Mouse (Mus musculus) CD4-positive, CD25-positive, alpha-beta regulatory T cell, adult 2 months (primary cell): ENCODE results near the gene Cd274.

Experiments used
- DNase-seq: peaks from one replicate; pipeline ENCODE4 v3.0.0-alpha.2; 2012; ENCODE audit warnings: low read depth, low spot score

The Cd274 gene

GRCm38 (mm10) chr19:29366969-29367622 is at the start of gene Cd274, which contains the start of gene Plgrkt:
Cd274 (plus strand) TSS chr19:29367455.
Plgrkt (minus strand) TSS chr19:29367390.
- peak; percentile 96 for DNase-seq

- peak; percentile 62 for DNase-seq
Measured at GRCm38 (mm10) chr19:29323416-29324049, 43.7 kb upstream of the Cd274 start.

- DNase-seq = peak; percentile 85
Measured at GRCm38 (mm10) chr19:29325053-29325851, 42.0 kb upstream of the Cd274 start, which contains the start of gene Insl6. Insl6 (minus strand) TSS chr19:29325356.

DNA sequence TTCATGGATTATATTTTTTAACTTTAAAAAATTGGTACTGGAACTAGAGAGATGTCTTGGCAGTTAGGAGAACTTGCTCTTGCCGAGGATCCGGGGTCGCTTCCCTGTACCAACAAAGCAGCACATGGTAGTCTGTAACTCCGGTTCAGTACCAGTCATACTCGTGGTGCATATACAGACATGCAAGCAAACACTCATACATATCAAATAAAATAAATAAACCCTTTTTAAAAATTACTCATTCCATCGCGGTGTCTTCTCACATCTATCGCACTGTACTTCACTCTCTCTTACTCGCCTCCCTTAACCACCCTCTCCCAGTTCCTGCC is 41.4 kb upstream of the Cd274 start:
- no peak for DNase-seq

- no peak for DNase-seq
Measured at GRCm38 (mm10) chr19:29326396-29326795, 40.9 kb upstream of the Cd274 start.

GRCm38 (mm10) chr19:29326822-29327552 is 40.3 kb upstream of the Cd274 start:
- DNase-seq = no peak

DNA sequence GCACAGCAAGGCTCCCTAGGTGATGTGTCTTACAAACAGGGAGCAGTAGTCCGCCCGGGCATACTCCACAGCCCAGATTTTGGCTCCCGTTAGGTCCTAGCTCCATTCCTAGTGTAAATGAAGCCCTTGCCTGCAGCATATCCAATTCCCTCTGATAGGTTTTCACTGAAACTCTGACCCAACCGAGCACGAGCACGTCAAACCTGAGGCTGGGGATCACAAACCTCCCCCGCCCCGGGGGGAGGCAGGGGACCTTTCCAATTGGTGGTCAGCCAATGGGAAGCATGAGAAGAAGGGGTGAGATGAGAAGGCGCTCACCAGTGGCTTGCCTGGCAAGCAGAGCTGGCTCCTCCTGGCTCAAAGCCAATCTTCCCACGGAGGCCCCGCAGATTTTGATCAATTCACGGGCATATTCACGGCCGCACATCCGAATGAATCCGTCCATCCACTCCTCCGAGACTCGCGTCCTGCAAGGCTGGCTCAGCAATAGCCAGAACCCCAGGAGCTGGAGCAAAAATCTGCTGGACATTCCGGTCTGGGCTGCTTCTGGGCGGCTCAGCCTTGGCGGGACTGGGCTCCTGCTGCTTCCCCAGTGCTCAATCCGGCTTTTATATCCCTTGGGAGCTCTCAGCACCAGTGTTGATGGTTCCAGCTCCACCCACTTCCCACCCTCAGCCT is 33.0 kb upstream of the Cd274 start, which contains the start of gene Rln1:
Gene Rln1, minus strand, starts transcription at position 603 of the 678 bp plus-strand sequence.
- DNase-seq = no peak

DNA sequence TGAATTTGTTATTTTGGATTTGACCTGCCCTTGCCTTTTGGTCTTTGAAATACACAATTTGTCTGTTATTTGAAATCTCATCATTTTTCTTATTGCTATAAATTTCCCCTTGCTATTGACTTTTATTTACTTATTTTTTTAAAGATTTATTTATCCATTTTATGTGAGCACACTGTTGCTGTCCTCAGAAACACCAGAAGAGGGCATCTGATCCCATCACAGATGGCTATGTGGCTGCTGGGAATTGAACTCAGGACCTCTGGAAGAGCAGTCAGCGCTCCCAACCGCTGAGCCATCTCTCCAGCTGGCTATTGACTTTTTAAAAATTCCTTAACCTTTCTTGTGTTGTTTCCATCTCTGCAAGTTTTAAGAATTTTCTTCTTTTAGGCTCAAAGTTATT is 30.6 kb upstream of the Cd274 start:
- peak; percentile 32 for DNase-seq

DNA sequence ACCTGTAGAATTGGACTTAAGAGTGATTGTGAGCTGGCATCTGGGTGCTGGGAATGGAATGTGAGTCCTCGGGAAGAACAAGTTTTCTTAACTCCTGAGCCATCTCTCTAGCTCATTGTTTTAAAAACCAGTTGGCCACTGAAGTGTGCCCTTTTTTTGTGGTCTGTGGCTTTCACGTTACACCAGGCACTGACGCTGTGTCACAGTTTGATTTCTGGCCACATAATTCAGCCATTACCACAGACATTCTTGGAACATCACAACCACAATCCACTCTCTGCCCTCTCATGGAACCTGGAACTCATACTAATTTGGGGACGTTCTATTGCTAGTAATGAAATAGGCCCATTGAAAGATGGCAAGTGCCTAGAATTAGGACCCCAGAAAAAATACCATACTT is 26.2 kb upstream of the Cd274 start:
- DNase-seq = no peak

GRCm38 (mm10) chr19:29342281-29342680 is 25.0 kb upstream of the Cd274 start:
- DNase-seq = no peak

- DNase-seq = no peak
Measured at GRCm38 (mm10) chr19:29344868-29345267, 22.4 kb upstream of the Cd274 start.

DNA sequence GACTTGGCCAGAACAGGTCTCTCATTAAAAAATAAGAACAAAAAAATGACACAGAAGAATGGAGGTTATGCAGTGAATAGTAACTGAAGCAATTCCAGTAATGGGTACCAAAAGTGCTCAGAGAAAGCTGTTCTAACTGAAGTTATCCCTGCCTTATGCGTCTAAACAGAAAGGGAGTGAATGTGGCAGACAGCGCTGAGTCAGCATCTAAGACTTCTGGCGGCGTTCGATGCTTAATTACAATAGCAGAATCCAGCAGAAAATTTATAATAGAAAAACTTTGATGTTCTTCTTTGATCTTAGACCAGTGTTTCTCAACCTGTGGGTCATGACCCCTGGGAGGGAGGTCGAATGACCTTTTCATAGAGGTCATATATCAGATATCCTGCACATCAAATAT is 21.6 kb upstream of the Cd274 start:
- DNase-seq = no peak

GRCm38 (mm10) chr19:29350991-29351390 is 16.3 kb upstream of the Cd274 start:
- DNase-seq = no peak

- peak; percentile 94 for DNase-seq
Measured at GRCm38 (mm10) chr19:29354895-29355877, 12.1 kb upstream of the Cd274 start.

- DNase-seq = no peak
Measured at GRCm38 (mm10) chr19:29356281-29356680, 11.0 kb upstream of the Cd274 start.

DNA sequence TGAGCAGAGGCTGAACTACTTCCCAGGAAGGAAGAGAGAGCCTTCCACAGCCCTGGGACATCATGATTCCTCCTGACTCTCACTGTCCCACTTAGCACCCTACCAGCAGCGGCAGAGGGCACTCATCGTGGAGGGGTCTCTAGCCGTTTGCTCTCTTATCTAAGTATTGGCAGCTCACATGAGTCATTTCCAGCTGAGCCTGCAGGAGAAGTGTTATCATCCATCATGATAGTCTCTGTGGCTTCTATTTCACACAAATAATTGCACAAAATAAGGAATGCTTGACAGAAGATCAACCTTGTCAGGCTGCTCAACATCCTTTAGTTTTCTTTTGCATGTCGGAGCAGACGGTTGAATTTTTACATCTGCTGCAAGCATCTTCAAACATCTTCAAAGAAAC is 7.0 kb upstream of the Cd274 start:
- DNase-seq = no peak

DNA sequence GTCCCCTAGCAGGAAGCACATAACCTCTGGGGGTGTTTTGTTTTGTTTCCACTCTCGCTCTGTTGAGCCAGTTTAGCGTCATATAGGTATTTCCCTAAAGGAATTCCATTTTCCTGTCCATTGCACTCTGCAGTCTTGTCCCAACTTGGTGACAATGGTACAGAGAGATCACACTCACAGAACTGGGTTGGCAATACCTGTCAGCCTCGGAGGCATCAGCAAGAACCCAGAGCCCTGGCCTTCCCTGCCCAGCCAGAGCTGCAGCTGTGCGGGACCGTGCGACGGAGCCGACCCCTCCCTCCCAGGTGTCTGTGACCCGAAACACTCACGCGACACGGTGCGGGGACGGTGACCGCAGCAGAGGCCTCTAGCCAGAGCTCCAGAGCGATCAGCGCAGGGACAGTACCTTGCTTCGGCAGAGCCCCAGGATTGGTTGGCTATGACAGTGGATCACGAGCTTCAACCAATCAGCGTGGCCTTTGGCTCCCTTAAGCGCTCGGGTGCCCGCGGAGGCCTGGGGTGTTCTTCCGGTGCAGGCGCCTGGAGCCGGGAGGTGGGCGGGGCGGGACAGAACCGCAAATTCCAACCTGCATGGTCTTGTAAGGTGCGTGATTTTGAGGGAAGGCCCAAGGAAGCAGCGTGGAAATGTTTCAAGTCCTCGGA is 5.7 kb upstream of the Cd274 start:
- DNase-seq = peak; percentile 94

DNA sequence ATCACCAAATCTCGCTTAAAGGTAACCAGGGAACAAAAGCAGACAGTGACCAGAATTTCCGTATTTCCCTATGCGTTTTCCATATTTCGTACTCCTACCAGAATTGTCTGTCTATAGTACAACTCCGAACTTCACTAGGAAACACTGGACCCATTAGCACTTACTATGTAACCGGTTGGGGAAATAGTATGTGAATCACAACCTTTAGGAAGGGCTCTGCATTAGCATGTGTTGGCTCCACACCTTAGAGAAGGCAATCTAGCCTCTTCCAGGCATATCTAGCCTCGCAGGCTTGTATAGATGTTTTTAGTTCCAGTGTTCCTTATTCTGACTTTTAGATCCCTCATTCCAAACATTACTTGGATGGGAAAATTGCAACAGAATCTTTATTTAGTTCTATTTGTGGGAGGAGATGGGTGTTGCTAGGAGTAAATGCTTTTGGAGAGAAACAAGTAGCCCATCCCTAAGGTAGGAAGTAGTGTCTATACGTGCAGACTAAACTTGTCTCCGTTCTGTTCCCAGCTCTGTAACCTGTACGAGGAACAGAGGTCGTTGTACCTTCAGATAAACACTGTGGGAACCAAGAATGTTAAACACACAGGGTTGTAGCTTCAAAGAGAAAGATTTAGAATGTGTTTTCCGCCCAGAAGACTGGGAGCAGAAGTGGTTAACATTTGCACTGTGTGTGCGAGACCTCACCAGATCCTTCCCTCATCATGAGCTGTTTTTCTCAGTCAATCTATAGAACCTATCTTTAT is 4.9 kb upstream of the Cd274 start:
- DNase-seq = no peak

DNA sequence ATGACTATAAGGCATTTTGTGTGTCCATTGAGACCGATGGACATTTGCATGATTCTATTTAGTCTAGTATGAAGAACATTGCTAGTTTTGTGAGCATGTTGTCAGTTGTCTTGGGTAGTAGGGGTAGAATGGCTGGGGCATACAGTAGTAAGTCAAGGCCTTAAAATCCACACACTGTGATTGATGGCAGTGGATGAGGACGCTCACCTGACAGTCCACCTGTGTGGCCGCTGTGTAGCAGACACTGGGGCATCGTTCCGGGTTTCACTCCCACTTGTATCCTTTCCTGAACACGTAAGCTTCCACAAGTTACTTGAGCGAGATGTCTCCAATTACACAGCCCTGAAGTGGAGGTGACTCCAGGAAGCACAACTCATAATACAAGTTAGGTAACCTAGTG is 3.7 kb upstream of the Cd274 start:
- DNase-seq = no peak
